Mouse (Mus musculus): ENCODE measurements at regions not wholly inside any gene's neighbourhood (a gene's known extent, or its start where the extent isn't known, plus 50 kb on each side); places are given as distances from the start of the nearest gene placed in this dataset.

GRCm38 (mm10) chr1:184584505-184584874, 147.9 kb downstream of the Hlx start:
- TF ChIP-seq POLR2A (IDR thresholded peaks at IDR 0.05; ENCODE audit: borderline replicate concordance, extremely low read depth, insufficient read depth, insufficient read length, poor library complexity, severe bottlenecking) (no peak), CTCF (IDR thresholded peaks at IDR 0.05; ENCODE audit: borderline replicate concordance, extremely low read depth, insufficient read depth, insufficient read length) (no peak)

All from brain, embryonic 14.5 days (tissue).